8 mouse cellular contexts compared by ENCODE assay signal in genomic region chr4:129810798-129811604, GRCm38 (mm10). TPM values are rescaled to one million over a fixed set of nuclear protein-coding genes. Genes with fewer than 3 reads are reported as not detected.
A peak's percentile ranks its signal among the peaks of the same experiment; 100 is the strongest.
DNase-seq lines count a peak whose midpoint lies in the region; ATAC-seq lines count a peak whose summit lies in the region.

Gene Ptp4a2, plus strand, starts transcription at chr4:129811219.

- peaks cover 37% of the 10 kb centered on the region for H3K27me3 ChIP-seq in forebrain, embryonic 10.5 days (ENCODE audit: poor library complexity, severe bottlenecking)
- peaks cover 15% of the 10 kb centered on the region for H3K27me3 ChIP-seq in neural tube, embryonic 13.5 days

- no peaks in the 10 kb centered on the region for H3K36me3 ChIP-seq in forebrain, embryonic 10.5 days (replicated peaks)
- H3K36me3 ChIP-seq in neural tube, embryonic 13.5 days: no peaks in the 10 kb centered on the region

- peak within 1 kb of the TSS; percentile 50 for H3K4me3 ChIP-seq in forebrain, embryonic 10.5 days
- H3K4me3 ChIP-seq in neural tube, embryonic 13.5 days: peak within 1 kb of the TSS; percentile 33

- H3K9me3 ChIP-seq in forebrain, embryonic 10.5 days: no peaks in the 10 kb centered on the region
- H3K9me3 ChIP-seq in neural tube, embryonic 13.5 days: no peaks in the 10 kb centered on the region

- 21% methylated on average over 35 of the region's 35 CpGs for WGBS in forebrain, embryonic 10.5 days
- WGBS in neural tube, embryonic 13.5 days: 12% methylated on average over 35 of the region's 35 CpGs

- peak within 1 kb of the TSS; percentile 59; the same call in 1 of the 2 replicates for H3K9ac ChIP-seq in neural tube, embryonic 13.5 days

- peak; percentile 94 for DNase-seq in 416B (ENCODE audit: low read depth)
- DNase-seq in adrenal gland, adult (ENCODE audit: inconsistent age in 2 of 2, low spot score in 1 of 2): peak; percentile 78 to 87
- DNase-seq in forebrain, embryonic 10.5 days (ENCODE audit: extremely low spot score, low spot score): no peak
- peak; percentile 63 to 72 for DNase-seq in heart, postnatal 14 days
- DNase-seq in kidney, postnatal 4 days: peak; percentile 73 to 85
- DNase-seq in lung, adult 18-20 months: peak; percentile 82 to 87
- peak; percentile 88 to 93 for DNase-seq in thymus, postnatal 36 days

- H3K4me1 ChIP-seq in forebrain, embryonic 10.5 days: peaks cover 11% of the 10 kb centered on the region
- H3K4me1 ChIP-seq in neural tube, embryonic 13.5 days (replicated peaks): peaks cover 10% of the 10 kb centered on the region; the same call in 1 of the 2 replicates

- intact Hi-C loops in heart, postnatal 14 days (cut with DNase I): no loop called here

- ATAC-seq in neural tube, embryonic 13.5 days (ENCODE audit: low read depth): no peak

- H3K27ac ChIP-seq in forebrain, embryonic 10.5 days: peak within 1 kb of the TSS; percentile 78
- H3K27ac ChIP-seq in neural tube, embryonic 13.5 days (replicated peaks): no peak within 1 kb of the TSS

- peak within 1 kb of the TSS; percentile 55 for H3K4me2 ChIP-seq in neural tube, embryonic 13.5 days

RNA-seq across cellular contexts. Expression of gene Ptp4a2, which starts in this region (rescaled TPM):
- 317 and 328 TPM in 2 replicates for polyA plus RNA-seq in forebrain, embryonic 10.5 days (2016; fragmentation: Nextera tagmentation; extraction: Ambion mirVana)
- 100 to 1,000 TPM; 212 to 215 TPM for total RNA-seq in heart, postnatal 14 days (2021)
- 288 and 293 TPM in 2 replicates for polyA plus RNA-seq in neural tube, embryonic 13.5 days (2015; fragmentation: Nextera tagmentation; extraction: Ambion mirVana)
